Comparison of ENCODE assay signal across 17 mouse cellular contexts in genomic region chr10:95828374-95828773, GRCm38 (mm10). TPM values are rescaled to one million over a fixed set of nuclear protein-coding genes. Genes with fewer than 3 reads are reported as not detected.
A peak's percentile ranks its signal among the peaks of the same experiment; 100 is the strongest.
DNase-seq lines count a peak whose midpoint lies in the region; ATAC-seq and TF ChIP-seq lines count a peak whose summit lies in the region.
"Had no signal": no experiment of that assay in that cellular context is flagged by ENCODE, and none has a peak within 500 bp of the region (broad histone marks: within the 10 kb centered on the region; RNA-seq: fewer than 3 reads in every experiment).

No protein-coding gene starts in this region.

- ATAC-seq in heart, embryonic 12.5 days (ENCODE audit: insufficient number of reproducible peaks, low FRiP score): no peak
- no peak for ATAC-seq in CD4-positive, CD25-positive, alpha-beta regulatory T cell, adult 4 months
- ATAC-seq: forebrain, embryonic 15.5 days; liver, postnatal 0 days had no signal

- intact Hi-C loops in heart, postnatal 25 days (cut with DNase I): loop anchor here (10.0 kb wide), 1 partner anchor 54 kb away; no protein-coding TSS in a partner anchor

- H3K9ac ChIP-seq in heart, embryonic 12.5 days: no peak overlapping the region
- H3K9ac ChIP-seq: forebrain, embryonic 15.5 days; heart, embryonic 13.5 days; kidney, embryonic 15.5 days; liver, postnatal 0 days had no signal

- DNase-seq in heart, adult 18-20 months: peak; percentile 80 to 84
- DNase-seq in cerebellum, adult 2 months: peak; percentile 21 to 45
- peak; percentile 64 for DNase-seq in gastrocnemius, postnatal 10 days
- DNase-seq in heart, postnatal 25 days (ENCODE audit: low spot score): peak; percentile 15
- no peak for DNase-seq in limb, embryonic 10.5 days (ENCODE audit: low spot score)
- no peak for DNase-seq in layer of hippocampus, adult 8-10 months (ENCODE audit: low spot score in 2 of 2)
- DNase-seq: layer of hippocampus, adult 9-11 months; liver, postnatal 0 days; thymus, adult 18-20 months had no signal

- H3K4me1 ChIP-seq in heart, embryonic 12.5 days (replicated peaks): peaks cover 11% of the 10 kb centered on the region
- no peaks in the 10 kb centered on the region for H3K4me1 ChIP-seq in cerebellum, adult 2 months (ENCODE audit: control insufficient read depth, insufficient read depth, low read length)
- H3K4me1 ChIP-seq in limb, embryonic 10.5 days: peaks cover 13% of the 10 kb centered on the region
- H3K4me1 ChIP-seq: forebrain, embryonic 15.5 days had no signal

- no peak overlapping the region for H3K4me3 ChIP-seq in heart, embryonic 12.5 days
- no peak overlapping the region for H3K4me3 ChIP-seq in cerebellum, adult 2 months (replicated peaks; ENCODE audit: insufficient read depth, low read depth, low read length)
- no peak overlapping the region for H3K4me3 ChIP-seq in limb, embryonic 10.5 days
- H3K4me3 ChIP-seq: forebrain, embryonic 15.5 days; heart, embryonic 13.5 days; kidney, embryonic 15.5 days had no signal

- H3K27me3 ChIP-seq in heart, embryonic 12.5 days (replicated peaks): no peaks in the 10 kb centered on the region
- no peaks in the 10 kb centered on the region for H3K27me3 ChIP-seq in cerebellum, adult 2 months (ENCODE audit: control insufficient read depth, insufficient read depth, low read length)
- H3K27me3 ChIP-seq in limb, embryonic 10.5 days (ENCODE audit: low read depth, poor library complexity, severe bottlenecking): no peaks in the 10 kb centered on the region
- H3K27me3 ChIP-seq: forebrain, embryonic 15.5 days; kidney, embryonic 15.5 days had no signal

- WGBS in heart, embryonic 12.5 days: 79% methylated on average over 5 of the region's 5 CpGs
- WGBS in cerebellum, adult 2 months: 17% methylated on average over 5 of the region's 5 CpGs
- 79% methylated on average over 5 of the region's 5 CpGs for WGBS in limb, embryonic 10.5 days

- H3K36me3 ChIP-seq in heart, embryonic 12.5 days: no peaks in the 10 kb centered on the region
- H3K36me3 ChIP-seq in limb, embryonic 10.5 days: no peaks in the 10 kb centered on the region
- H3K36me3 ChIP-seq: forebrain, embryonic 15.5 days; G1E; heart, embryonic 13.5 days; kidney, embryonic 15.5 days had no signal

- no peak for TF ChIP-seq POLR2A in cerebellum, adult 2 months (IDR thresholded peaks at IDR 0.05; ENCODE audit: borderline replicate concordance, insufficient read depth, low read length)

- no peaks in the 10 kb centered on the region for H3K9me3 ChIP-seq in heart, embryonic 12.5 days (replicated peaks)
- no peaks in the 10 kb centered on the region for H3K9me3 ChIP-seq in limb, embryonic 10.5 days (replicated peaks)
- H3K9me3 ChIP-seq: forebrain, embryonic 15.5 days; G1E; heart, embryonic 13.5 days; kidney, embryonic 15.5 days had no signal

- H3K4me2 ChIP-seq in heart, embryonic 12.5 days: no peak overlapping the region
- H3K4me2 ChIP-seq: forebrain, embryonic 15.5 days; heart, embryonic 13.5 days; kidney, embryonic 15.5 days had no signal

- no peak for TF ChIP-seq CTCF in cerebellum, adult 2 months (IDR thresholded peaks at IDR 0.05; ENCODE audit: borderline replicate concordance, insufficient read depth, low read depth, low read length)

- H3K27ac ChIP-seq in heart, embryonic 12.5 days (ENCODE audit: poor library complexity, severe bottlenecking): no peak overlapping the region
- H3K27ac ChIP-seq in cerebellum, adult 2 months (ENCODE audit: insufficient read depth, low read length): no peak overlapping the region
- no peak overlapping the region for H3K27ac ChIP-seq in limb, embryonic 10.5 days
- H3K27ac ChIP-seq: forebrain, embryonic 15.5 days; heart, embryonic 13.5 days; kidney, embryonic 15.5 days had no signal

RNA-seq across cellular contexts. Expression of gene Gm33543, which starts 14.4 kb away (rescaled TPM):
- 1 to 10 TPM; 1.8 to 5.9 TPM for total RNA-seq in heart, adult 18-20 months (2021)
- not detected in 2 replicates for polyA plus RNA-seq in heart, embryonic 12.5 days (2016; fragmentation: Nextera tagmentation; extraction: Ambion mirVana)
- polyA plus RNA-seq in cerebellum, adult 2 months (2012; rRNA removed): 0.11 TPM in 1 of 2 replicates, not detected in the other
- total RNA-seq in gastrocnemius, postnatal 10 days (2021): under 1 TPM; 0.18 to 0.49 TPM
- total RNA-seq in heart, postnatal 25 days (2021): 1 to 10 TPM; 2.5 to 3.8 TPM
- not detected for polyA plus RNA-seq in CD4-positive, CD25-positive, alpha-beta regulatory T cell, adult 4 months (2017; shearing (Covaris generic))
- polyA plus RNA-seq in limb, embryonic 10.5 days (2016; fragmentation: Nextera tagmentation; extraction: Ambion mirVana): 0.10 TPM in 1 of 2 replicates, not detected in the other
- not detected for total RNA-seq in layer of hippocampus, adult 8-10 months (2022)
- polyA plus RNA-seq: forebrain, embryonic 15.5 days; G1E; heart, embryonic 13.5 days; limb, embryonic 11.5 days; spleen, adult 2 months had no signal

Comparison
In these comparisons a context has a peak if more than half of its experiments do, and no peak if none do; other contexts are left out.
1. DNase-seq: peak in heart, adult 18-20 months (2 of 2), cerebellum, adult 2 months (2 of 2), gastrocnemius, postnatal 10 days (single experiment) and heart, postnatal 25 days (single experiment); none in limb, embryonic 10.5 days (single experiment) and layer of hippocampus, adult 8-10 months (0 of 2).